Mouse (Mus musculus) neural tube, embryonic 11.5 days (tissue): ENCODE measurements around the gene Zfp445. TPM values are rescaled to one million over a fixed set of nuclear protein-coding genes. Genes with fewer than 3 reads are reported as not detected.

Experiments
- ATAC-seq: fragments of 200-750 bp; cut with Nextera tagmentation; 2 replicates; pipeline ENCODE4 v1.8.0; 2017; ENCODE audit warnings: moderate number of reproducible peaks, mild to moderate bottlenecking, moderate TSS enrichment, moderate library complexity; ENCODE audit not compliant: insufficient read depth, low FRiP score, low TSS enrichment
- DNase-seq: peaks from one replicate; pipeline ENCODE4 v3.0.0-alpha.2; 2015; ENCODE audit warnings: low spot score
- H3K27ac ChIP-seq: fragments of 300-500 bp; sonication (generic); 2 replicates; pipeline ENCODE4 v1.5.1; 2014; ENCODE audit warnings: low read depth, mild to moderate bottlenecking, low read length
- H3K27me3 ChIP-seq: fragments of 300-500 bp; sonication (generic); 2 replicates; pipeline ENCODE4 v1.6.1; 2014; ENCODE audit warnings: mild to moderate bottlenecking, low read length, mixed read lengths; ENCODE audit not compliant: control insufficient read depth, insufficient read depth
- H3K36me3 ChIP-seq: fragments of 300-500 bp; sonication (generic); 2 replicates; pipeline ENCODE4 v1.6.1; 2014; ENCODE audit warnings: mild to moderate bottlenecking, low read length, moderate library complexity, mixed read lengths; ENCODE audit not compliant: control insufficient read depth, insufficient read depth
- H3K4me1 ChIP-seq: fragments of 300-500 bp; sonication (generic); 2 replicates; pipeline ENCODE4 v1.6.1; 2014; ENCODE audit warnings: low read length, mixed read lengths; ENCODE audit not compliant: control insufficient read depth, insufficient read depth
- H3K4me2 ChIP-seq: fragments of 300-500 bp; sonication (generic); 2 replicates; pipeline ENCODE4 v1.6.1; 2014; ENCODE audit warnings: low read depth, mild to moderate bottlenecking, moderate library complexity
- H3K4me3 ChIP-seq: fragments of 300-500 bp; sonication (generic); 2 replicates; pipeline ENCODE4 v1.5.1; 2014; ENCODE audit warnings: low read depth, low read length
- H3K9ac ChIP-seq: fragments of 300-500 bp; sonication (generic); 2 replicates; pipeline ENCODE4 v1.6.1; 2014; ENCODE audit warnings: mild to moderate bottlenecking, low read length
- H3K9me3 ChIP-seq: fragments of 300-500 bp; sonication (generic); 2 replicates; pipeline ENCODE4 v1.6.1; 2016; ENCODE audit warnings: low read length; ENCODE audit not compliant: control insufficient read depth
- WGBS: fragments of 180-500 bp; shearing (Covaris S2); extraction: QIAGEN DNeasy Blood & Tissue Kit; methylation state at CpG from one replicate; pipeline ENCODE4 v1.1.7; 2014; 5-methylcytosine and 5-hydroxymethylcytosine counted together
- polyA plus RNA-seq: library from polyadenylated mRNA; unstranded; fragments of >200 nt; fragmentation: Nextera tagmentation; extraction: Ambion mirVana; gene quantifications from 2 replicates; pipeline ENCODE4 v1.2.1, GENCODE M21; 2014

Gene Zfp445
- polyA plus RNA-seq, 1 experiment from 2014 or later = 88.1 TPM

GRCm38 (mm10) chr9:122823374-122824017, 42.3 kb downstream of the Zfp445 start:
- no peak overlapping the region for H3K4me3 ChIP-seq
- H3K4me2 ChIP-seq = no peak overlapping the region
- DNase-seq = no peak
- WGBS = 91% methylated on average over 5 of the region's 5 CpGs
- no peaks in the 10 kb centered on the region for H3K9me3 ChIP-seq
- no peak for ATAC-seq
- no peaks in the 10 kb centered on the region for H3K4me1 ChIP-seq
- H3K36me3 ChIP-seq = no peaks in the 10 kb centered on the region
- H3K27ac ChIP-seq = no peak overlapping the region
- no peaks in the 10 kb centered on the region for H3K27me3 ChIP-seq
- no peak overlapping the region for H3K9ac ChIP-seq

GRCm38 (mm10) chr9:122815239-122815851, 50.5 kb downstream of the Zfp445 start:
- no peaks in the 10 kb centered on the region for H3K9me3 ChIP-seq
- no peak for ATAC-seq
- 89% methylated on average over 4 of the region's 4 CpGs for WGBS

GRCm38 (mm10) chr9:122814775-122815174, 51.0 kb downstream of the Zfp445 start:
- Histone ChIP-seq H3K4me1 (no peaks in the 10 kb centered on the region), H3K27ac (no peak overlapping the region), H3K4me3 (no peak overlapping the region), H3K4me2 (no peak overlapping the region), H3K27me3 (no peaks in the 10 kb centered on the region), H3K9ac (no peak overlapping the region), H3K36me3 (no peaks in the 10 kb centered on the region), H3K9me3 (no peaks in the 10 kb centered on the region)
- WGBS = 90% methylated on average over 2 of the region's 2 CpGs
- ATAC-seq (no peak), DNase-seq (no peak)

More at GRCm38 (mm10) chr9:122815239-122815851, 50.5 kb downstream of the Zfp445 start:
- Histone ChIP-seq H3K27me3 (no peaks in the 10 kb centered on the region), H3K27ac (no peak overlapping the region), H3K9ac (no peak overlapping the region), H3K4me3 (no peak overlapping the region), H3K4me2 (no peak overlapping the region), H3K4me1 (no peaks in the 10 kb centered on the region), H3K36me3 (no peaks in the 10 kb centered on the region)
- no peak for DNase-seq

GRCm38 (mm10) chr9:122812386-122812785, 53.4 kb downstream of the Zfp445 start:
- Histone ChIP-seq H3K27ac (no peak overlapping the region), H3K36me3 (no peaks in the 10 kb centered on the region), H3K4me2 (no peak overlapping the region), H3K4me1 (no peaks in the 10 kb centered on the region), H3K27me3 (no peaks in the 10 kb centered on the region), H3K9me3 (no peaks in the 10 kb centered on the region), H3K4me3 (no peak overlapping the region), H3K9ac (no peak overlapping the region)
- no peak for DNase-seq
- ATAC-seq = no peak
- WGBS = 90% methylated on average over 5 of the region's 5 CpGs

- no peak overlapping the region for H3K4me2 ChIP-seq
- no peak overlapping the region for H3K9ac ChIP-seq
- no peaks in the 10 kb centered on the region for H3K36me3 ChIP-seq
- ATAC-seq (no peak), DNase-seq (no peak)
- H3K4me3 ChIP-seq = no peak overlapping the region
- WGBS = 86% methylated on average over 3 of the region's 3 CpGs
- H3K9me3 ChIP-seq = no peaks in the 10 kb centered on the region
- H3K27me3 ChIP-seq = no peaks in the 10 kb centered on the region
- H3K4me1 ChIP-seq = no peaks in the 10 kb centered on the region
- H3K27ac ChIP-seq = no peak overlapping the region
Observed at GRCm38 (mm10) chr9:122810212-122810611, 55.6 kb downstream of the Zfp445 start.

GRCm38 (mm10) chr9:122807186-122807585, 58.6 kb downstream of the Zfp445 start:
- Histone ChIP-seq H3K4me2 (no peak overlapping the region), H3K36me3 (no peaks in the 10 kb centered on the region), H3K4me1 (0 out of 2 replicates have a peak, but pooled peaks cover 3% of the 10 kb centered on the region), H3K27ac (no peak overlapping the region), H3K9me3 (no peaks in the 10 kb centered on the region), H3K4me3 (no peak overlapping the region), H3K9ac (no peak overlapping the region), H3K27me3 (no peaks in the 10 kb centered on the region)
- 94% methylated on average over 2 of the region's 2 CpGs for WGBS
- no peak for ATAC-seq
- no peak for DNase-seq

GRCm38 (mm10) chr9:122805845-122806341, 59.9 kb downstream of the Zfp445 start:
- H3K9ac ChIP-seq = peak overlapping the region; percentile 71
- 20% methylated on average over 10 of the region's 10 CpGs for WGBS
- no peaks in the 10 kb centered on the region for H3K9me3 ChIP-seq
- peak overlapping the region; percentile 58 for H3K4me3 ChIP-seq
- H3K4me2 ChIP-seq = peak overlapping the region; percentile 80
- DNase-seq (no peak), ATAC-seq (no peak)
- H3K27me3 ChIP-seq = no peaks in the 10 kb centered on the region
- H3K27ac ChIP-seq = peak overlapping the region; percentile 79
- no peaks in the 10 kb centered on the region for H3K36me3 ChIP-seq
- H3K4me1 ChIP-seq = 0 out of 2 replicates have a peak, but pooled peaks cover 3% of the 10 kb centered on the region

- WGBS = 7% methylated on average over 42 of the region's 42 CpGs
Observed at GRCm38 (mm10) chr9:122805053-122805844, 60.6 kb downstream of the Zfp445 start, which contains the start of gene Tcaim. Gene Tcaim (plus strand): TSS chr9:122805539.

More at GRCm38 (mm10) chr9:122805053-122805844, 60.6 kb downstream of the Zfp445 start, which contains the start of gene Tcaim:
- Histone ChIP-seq H3K36me3 (no peaks in the 10 kb centered on the region), H3K4me3 (peak within 1 kb of the TSS; percentile 58), H3K4me1 (0 out of 2 replicates have a peak, but pooled peaks cover 3% of the 10 kb centered on the region), H3K4me2 (peak within 1 kb of the TSS; percentile 80), H3K27me3 (no peaks in the 10 kb centered on the region), H3K9ac (peak within 1 kb of the TSS; percentile 71), H3K27ac (peak within 1 kb of the TSS; percentile 79), H3K9me3 (no peaks in the 10 kb centered on the region)
- ATAC-seq = peak; percentile 98
- DNase-seq = peak; percentile 92
